Mouse (Mus musculus) heart, embryonic 14.5 days (tissue): ENCODE data around the gene Rassf6. TPM values are rescaled to one million over a fixed set of nuclear protein-coding genes. Genes with fewer than 3 reads are reported as not detected.

Experiments
- ATAC-seq: fragments of 200-750 bp; cut with Nextera tagmentation; 2 replicates; pipeline ENCODE4 v1.8.0; 2017; ENCODE audit warnings: low read depth, moderate TSS enrichment; ENCODE audit not compliant: insufficient number of reproducible peaks, insufficient read depth, low FRiP score
- H3K27ac ChIP-seq, 2 experiments: fragments of 200-500 bp in 1 of 2; fragments of 300-500 bp in 1 of 2; sonication (generic) in 1 of 2; replicated peaks in 1 of 2; 2 replicates each; pipeline ENCODE4 v1.5.1; 2012 to 2014; ENCODE audit warnings: low read depth in 2 of 2, low read length in 2 of 2, control low read depth in 1 of 2, mild to moderate bottlenecking in 1 of 2, mixed read lengths in 1 of 2; ENCODE audit not compliant: control insufficient read depth in 1 of 2, insufficient read depth in 1 of 2
- H3K27me3 ChIP-seq: fragments of 300-500 bp; sonication (generic); 2 replicates; pipeline ENCODE4 v1.6.1; 2014; ENCODE audit warnings: mild to moderate bottlenecking, low read length, control low read depth; ENCODE audit not compliant: control insufficient read depth, insufficient read depth
- H3K36me3 ChIP-seq: fragments of 300-500 bp; sonication (generic); 2 replicates; pipeline ENCODE4 v1.6.1; 2014; ENCODE audit warnings: mild to moderate bottlenecking, control low read depth, low read length, mixed read lengths; ENCODE audit not compliant: control insufficient read depth, insufficient read depth
- H3K4me1 ChIP-seq, 2 experiments: fragments of 200-500 bp in 1 of 2; fragments of 300-500 bp in 1 of 2; sonication (generic) in 1 of 2; 2 replicates each; pipeline ENCODE4 v1.6.1; 2012 to 2014; ENCODE audit warnings: low read length in 2 of 2, control low read depth in 1 of 2, mixed read lengths in 1 of 2; ENCODE audit not compliant: control insufficient read depth in 2 of 2, insufficient read depth in 2 of 2
- H3K4me2 ChIP-seq: fragments of 300-500 bp; sonication (generic); 2 replicates; pipeline ENCODE4 v1.6.1; 2014; ENCODE audit warnings: mild to moderate bottlenecking, low read length
- H3K4me3 ChIP-seq, 2 experiments: fragments of 200-500 bp in 1 of 2; fragments of 300-500 bp in 1 of 2; sonication (generic) in 1 of 2; 2 replicates each; pipeline ENCODE4 v1.5.1; 2012 to 2014; ENCODE audit warnings: low read length in 2 of 2, mild to moderate bottlenecking in 2 of 2, control low read depth in 1 of 2, low read depth in 1 of 2, moderate library complexity in 1 of 2; ENCODE audit not compliant: control insufficient read depth in 1 of 2, insufficient read depth in 1 of 2
- H3K9ac ChIP-seq: fragments of 300-500 bp; sonication (generic); 2 replicates; pipeline ENCODE4 v1.6.1; 2014; ENCODE audit warnings: mild to moderate bottlenecking, low read length
- H3K9me3 ChIP-seq: fragments of 300-500 bp; sonication (generic); 2 replicates; pipeline ENCODE4 v1.6.1; 2016; ENCODE audit warnings: low read length, control low read depth; ENCODE audit not compliant: control insufficient read depth
- WGBS: fragments of 180-500 bp; shearing (Covaris S2); extraction: QIAGEN DNeasy Blood & Tissue Kit; methylation state at CpG from one replicate; pipeline ENCODE4 v1.1.7; 2014; 5-methylcytosine and 5-hydroxymethylcytosine counted together
- polyA plus RNA-seq: library from polyadenylated mRNA; unstranded; fragments of >200 nt; fragmentation: Nextera tagmentation; extraction: Ambion mirVana; gene quantifications from 2 replicates; pipeline ENCODE4 v1.2.1, GENCODE M21; 2014

The Rassf6 gene
- polyA plus RNA-seq, 1 experiment from 2014 or later: 0.55 TPM

GRCm38 (mm10) chr5:90588104-90588503, 52.4 kb downstream of the Rassf6 start:
- Histone ChIP-seq H3K27me3 (no peaks in the 10 kb centered on the region), H3K4me2 (no peak overlapping the region), H3K9me3 (no peaks in the 10 kb centered on the region), H3K4me3 (no peak overlapping the region), H3K27ac (no peak overlapping the region), H3K9ac (no peak overlapping the region), H3K36me3 (no peaks in the 10 kb centered on the region), H3K4me1 (no peaks in the 10 kb centered on the region)
- 85% methylated on average over 5 of the region's 5 CpGs for WGBS
- ATAC-seq: no peak

GRCm38 (mm10) chr5:90586511-90586910, 53.9 kb downstream of the Rassf6 start:
- Histone ChIP-seq H3K4me2 (no peak overlapping the region), H3K9ac (no peak overlapping the region), H3K36me3 (no peaks in the 10 kb centered on the region), H3K4me1 (no peaks in the 10 kb centered on the region), H3K4me3 (no peak overlapping the region), H3K9me3 (no peaks in the 10 kb centered on the region), H3K27me3 (no peaks in the 10 kb centered on the region), H3K27ac (no peak overlapping the region)
- no peak for ATAC-seq
- WGBS: 76% methylated on average over 5 of the region's 5 CpGs

- Histone ChIP-seq H3K4me3 (no peak overlapping the region), H3K9me3 (no peaks in the 10 kb centered on the region), H3K4me1 (no peaks in the 10 kb centered on the region), H3K27me3 (no peaks in the 10 kb centered on the region), H3K27ac (no peak overlapping the region), H3K9ac (no peak overlapping the region), H3K4me2 (no peak overlapping the region), H3K36me3 (no peaks in the 10 kb centered on the region)
- WGBS: 74% methylated on average over 7 of the region's 7 CpGs
- no peak for ATAC-seq
Measured at GRCm38 (mm10) chr5:90584799-90585198, 55.7 kb downstream of the Rassf6 start.

GRCm38 (mm10) chr5:90582179-90582578, 58.3 kb downstream of the Rassf6 start:
- Histone ChIP-seq H3K4me1 (no peaks in the 10 kb centered on the region), H3K4me2 (no peak overlapping the region), H3K4me3 (no peak overlapping the region), H3K27me3 (no peaks in the 10 kb centered on the region), H3K9me3 (no peaks in the 10 kb centered on the region), H3K36me3 (no peaks in the 10 kb centered on the region), H3K9ac (no peak overlapping the region), H3K27ac (no peak overlapping the region)
- WGBS: 82% methylated on average over 6 of the region's 6 CpGs
- ATAC-seq: no peak

GRCm38 (mm10) chr5:90579556-90579955, 60.9 kb downstream of the Rassf6 start:
- WGBS: 83% methylated on average over 9 of the region's 9 CpGs
- no peak overlapping the region for H3K4me3 ChIP-seq
- H3K4me2 ChIP-seq: no peak overlapping the region
- H3K9ac ChIP-seq: no peak overlapping the region
- no peaks in the 10 kb centered on the region for H3K36me3 ChIP-seq
- H3K27me3 ChIP-seq: no peaks in the 10 kb centered on the region
- H3K4me1 ChIP-seq: no peaks in the 10 kb centered on the region
- no peaks in the 10 kb centered on the region for H3K9me3 ChIP-seq
- no peak for ATAC-seq
- no peak overlapping the region for H3K27ac ChIP-seq

- Histone ChIP-seq H3K36me3 (no peaks in the 10 kb centered on the region), H3K9ac (no peak overlapping the region), H3K4me1 (no peaks in the 10 kb centered on the region), H3K4me2 (no peak overlapping the region), H3K4me3 (no peak overlapping the region), H3K9me3 (no peaks in the 10 kb centered on the region), H3K27ac (no peak overlapping the region), H3K27me3 (no peaks in the 10 kb centered on the region)
- WGBS: 81% methylated on average over 9 of the region's 9 CpGs
- no peak for ATAC-seq
Measured at GRCm38 (mm10) chr5:90577751-90578150, 62.7 kb downstream of the Rassf6 start.

- H3K9me3 ChIP-seq: no peaks in the 10 kb centered on the region
- no peak overlapping the region for H3K4me2 ChIP-seq
- H3K27me3 ChIP-seq: no peaks in the 10 kb centered on the region
- no peak overlapping the region for H3K4me3 ChIP-seq
- ATAC-seq: no peak
- no peak overlapping the region for H3K9ac ChIP-seq
- peaks cover 5 to 20% of the 10 kb centered on the region in 2 experiments for H3K4me1 ChIP-seq
- H3K36me3 ChIP-seq: no peaks in the 10 kb centered on the region
- H3K27ac ChIP-seq: no peak overlapping the region
- 63% methylated on average over 3 of the region's 3 CpGs for WGBS
Measured at GRCm38 (mm10) chr5:90571216-90571615, 69.2 kb downstream of the Rassf6 start.

GRCm38 (mm10) chr5:90568338-90568737, 72.1 kb downstream of the Rassf6 start:
- no peak for ATAC-seq
- no peaks in the 10 kb centered on the region for H3K36me3 ChIP-seq
- H3K9ac ChIP-seq: no peak overlapping the region
- H3K27ac ChIP-seq: no peak overlapping the region
- no peak overlapping the region for H3K4me2 ChIP-seq
- peaks cover 5 to 20% of the 10 kb centered on the region in 2 experiments for H3K4me1 ChIP-seq
- no peaks in the 10 kb centered on the region for H3K27me3 ChIP-seq
- no peak overlapping the region for H3K4me3 ChIP-seq
- no peaks in the 10 kb centered on the region for H3K9me3 ChIP-seq
